Mouse (Mus musculus): Measurements from ENCODE around the gene Thrap3. TPM values are rescaled to one million over a fixed set of nuclear protein-coding genes. Genes with fewer than 3 reads are reported as not detected.
A peak's percentile ranks its signal among the peaks of the same experiment; 100 is the strongest.
"Not testable (repeated sequence)": the region's sequence is repeated elsewhere in the genome, so short reads cannot be mapped to it uniquely, and the experiment has no call there.

Thrap3 gene
- polyA plus RNA-seq, 1 experiment from 2014 or later = 256 TPM

- peaks cover 9% of the 10 kb centered on the region for H3K27me3 ChIP-seq (ENCODE audit: poor library complexity, severe bottlenecking)
- no peak overlapping the region for H3K4me3 ChIP-seq
- 91% methylated on average over 18 of the region's 18 CpGs for WGBS
- peaks cover 18% of the 10 kb centered on the region for H3K4me1 ChIP-seq
- DNase-seq (ENCODE audit: extremely low spot score, low spot score) = no peak
- peaks cover 100% of the 10 kb centered on the region for H3K36me3 ChIP-seq (replicated peaks)
- H3K27ac ChIP-seq = no peak overlapping the region
- H3K9me3 ChIP-seq = no peaks in the 10 kb centered on the region
These were observed 32.1 kb upstream of the Thrap3 start for GRCm38 (mm10) chr4:126234496-126235175.

DNA sequence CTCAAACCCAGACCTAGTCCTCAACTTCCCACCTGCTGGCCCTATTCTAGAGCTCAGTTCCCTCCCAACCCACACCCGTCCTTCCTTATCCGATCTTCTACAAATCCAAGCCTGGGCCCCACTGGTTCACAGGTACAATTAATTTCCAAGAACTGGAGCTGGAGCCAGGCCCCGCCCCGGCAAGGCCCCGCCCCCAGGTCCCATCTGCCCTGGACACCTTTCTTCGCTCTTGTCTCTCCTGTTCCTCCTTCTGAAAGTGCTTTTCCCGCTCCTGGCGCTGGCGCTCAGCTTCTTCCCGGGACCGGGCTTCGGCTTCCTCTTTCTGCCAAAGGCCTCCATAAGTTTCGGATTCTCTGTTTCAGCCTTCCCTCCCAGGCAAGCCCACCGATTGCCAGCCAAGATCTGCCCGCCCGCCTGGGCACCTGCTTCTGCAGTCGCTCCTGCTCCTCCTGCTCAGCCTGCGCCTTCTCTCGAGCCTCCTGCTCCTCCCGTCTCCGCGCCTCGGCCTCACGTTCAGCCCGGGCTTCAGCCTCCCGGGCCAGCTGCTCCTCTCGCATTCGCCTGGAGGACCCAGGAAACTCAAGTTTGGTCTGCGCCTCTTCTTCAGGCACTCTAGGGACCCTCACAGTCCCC is 31.2 kb upstream of the Thrap3 start:
- DNase-seq (ENCODE audit: extremely low spot score, low spot score) = no peak
- Histone ChIP-seq H3K4me3 (no peak overlapping the region), H3K36me3 (replicated peaks) (peaks cover 92% of the 10 kb centered on the region), H3K9me3 (no peaks in the 10 kb centered on the region), H3K27ac (no peak overlapping the region), H3K4me1 (peaks cover 19% of the 10 kb centered on the region), H3K27me3 (ENCODE audit: poor library complexity, severe bottlenecking) (peaks cover 9% of the 10 kb centered on the region)
- 90% methylated on average over 29 of the region's 29 CpGs for WGBS

DNA sequence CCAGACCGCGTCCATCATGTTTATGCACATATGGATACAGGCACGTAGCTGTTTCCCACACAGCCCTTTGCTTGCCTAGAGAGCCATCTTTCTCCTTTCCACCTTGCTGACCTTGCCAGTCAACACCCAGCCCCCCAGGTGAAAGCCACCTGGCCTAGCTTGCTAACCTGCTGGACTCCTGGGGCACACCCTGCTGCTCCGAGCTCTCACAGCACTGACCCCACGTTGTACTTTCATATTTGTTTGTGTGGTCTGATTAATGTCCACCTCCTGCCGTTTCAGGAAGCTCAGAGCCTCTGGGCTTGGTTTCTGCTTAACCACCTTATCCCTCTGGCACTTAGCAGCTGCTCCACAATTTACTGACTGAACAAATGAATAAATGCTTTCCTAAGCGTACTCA is 27.3 kb upstream of the Thrap3 start:
- DNase-seq (ENCODE audit: extremely low spot score, low spot score) = no peak
- WGBS = 82% methylated on average over 7 of the region's 7 CpGs
- Histone ChIP-seq H3K4me1 (peaks cover 19% of the 10 kb centered on the region), H3K27me3 (ENCODE audit: poor library complexity, severe bottlenecking) (no peaks in the 10 kb centered on the region), H3K27ac (no peak overlapping the region), H3K4me3 (no peak overlapping the region), H3K36me3 (replicated peaks) (peaks cover 53% of the 10 kb centered on the region), H3K9me3 (no peaks in the 10 kb centered on the region)

- whole genome bisulfite sequencing = 34% methylated on average over 5 of the region's 5 CpGs
- Histone ChIP-seq H3K9me3 (no peaks in the 10 kb centered on the region), H3K4me1 (peaks cover 19% of the 10 kb centered on the region), H3K4me3 (no peak overlapping the region), H3K27me3 (ENCODE audit: poor library complexity, severe bottlenecking) (no peaks in the 10 kb centered on the region), H3K36me3 (replicated peaks) (peaks cover 35% of the 10 kb centered on the region), H3K27ac (no peak overlapping the region)
- no peak for DNase-seq (ENCODE audit: extremely low spot score, low spot score)
These were observed 25.6 kb upstream of the Thrap3 start for GRCm38 (mm10) chr4:126228144-126228543.

DNA sequence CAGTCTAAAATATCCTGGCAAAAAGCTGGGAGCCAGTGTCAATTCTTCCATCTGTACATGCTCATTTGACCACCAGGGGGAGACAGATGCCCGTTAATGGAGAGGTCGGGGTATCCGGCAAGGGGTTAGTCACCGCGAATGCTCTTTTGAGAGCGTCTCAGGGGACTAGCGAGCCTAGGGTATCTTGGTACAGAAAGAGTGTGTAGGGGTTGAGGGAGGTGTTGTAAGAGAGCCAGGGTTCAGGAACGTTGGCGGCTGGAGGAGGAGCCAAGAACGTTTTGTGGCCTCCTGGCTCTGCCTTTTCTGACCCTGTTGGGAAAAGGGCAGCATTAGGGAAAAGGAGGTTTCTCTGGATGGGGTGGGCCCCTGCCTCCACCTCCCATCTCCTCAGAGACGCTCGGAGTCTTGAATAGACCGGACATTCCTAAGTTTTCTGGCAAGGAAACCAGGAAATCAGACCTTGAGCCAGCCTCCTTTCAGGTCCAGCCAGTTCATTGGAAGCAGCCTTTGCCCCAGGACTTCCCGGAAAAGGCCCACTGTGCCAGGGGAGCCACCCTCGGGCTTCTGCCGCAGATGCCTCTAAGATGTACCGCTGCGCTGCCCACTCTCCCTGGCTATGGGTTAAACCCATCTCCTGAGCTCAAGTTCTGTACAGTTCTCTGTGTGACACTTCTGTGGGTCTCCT is 24.7 kb upstream of the Thrap3 start:
- Histone ChIP-seq H3K4me1 (peaks cover 19% of the 10 kb centered on the region), H3K27me3 (ENCODE audit: poor library complexity, severe bottlenecking) (no peaks in the 10 kb centered on the region), H3K4me3 (peak overlapping the region; percentile 31), H3K27ac (peak overlapping the region; percentile 48; the same call in 1 of the 2 replicates), H3K9me3 (no peaks in the 10 kb centered on the region), H3K36me3 (replicated peaks) (peaks cover 26% of the 10 kb centered on the region)
- peak; percentile 86 for DNase-seq (ENCODE audit: extremely low spot score, low spot score)
- WGBS = 8% methylated on average over 18 of the region's 18 CpGs

DNA sequence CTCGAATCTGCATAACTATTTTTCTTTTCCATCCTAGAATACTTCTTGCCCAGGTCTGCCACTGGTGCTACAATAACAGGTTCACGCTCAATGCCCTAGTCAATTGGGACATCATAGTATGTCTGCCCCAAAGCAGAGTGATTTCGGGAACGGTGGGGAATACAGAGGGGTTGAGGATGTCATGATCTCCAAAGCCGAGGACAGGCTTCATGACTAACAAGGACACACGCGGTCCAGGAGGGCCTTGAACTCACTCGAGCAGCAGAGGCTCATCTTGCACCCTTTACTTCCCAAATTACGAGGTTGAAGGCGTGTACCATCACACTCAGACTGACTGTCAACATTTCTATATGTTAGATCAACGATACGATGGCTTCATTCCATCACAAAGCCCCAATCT is 24.1 kb upstream of the Thrap3 start:
- WGBS = 60% methylated on average over 12 of the region's 12 CpGs
- H3K4me3 ChIP-seq = no peak overlapping the region
- DNase-seq (ENCODE audit: extremely low spot score, low spot score) = no peak

GRCm38 (mm10) chr4:126222631-126223030 is 20.1 kb upstream of the Thrap3 start:
- Histone ChIP-seq H3K27ac (no peak overlapping the region), H3K4me1 (peaks cover 6% of the 10 kb centered on the region), H3K9me3 (no peaks in the 10 kb centered on the region), H3K27me3 (ENCODE audit: poor library complexity, severe bottlenecking) (no peaks in the 10 kb centered on the region), H3K4me3 (no peak overlapping the region), H3K36me3 (replicated peaks) (no peaks in the 10 kb centered on the region)
- 89% methylated on average over 11 of the region's 11 CpGs for WGBS
- no peak for DNase-seq (ENCODE audit: extremely low spot score, low spot score)

More for the DNA sequence above, 24.1 kb upstream of the Thrap3 start:
- Histone ChIP-seq H3K4me1 (peaks cover 19% of the 10 kb centered on the region), H3K9me3 (no peaks in the 10 kb centered on the region), H3K36me3 (replicated peaks) (peaks cover 20% of the 10 kb centered on the region), H3K27ac (no peak overlapping the region), H3K27me3 (ENCODE audit: poor library complexity, severe bottlenecking) (no peaks in the 10 kb centered on the region)

- H3K4me3 ChIP-seq = no peak overlapping the region
- H3K4me1 ChIP-seq = no peaks in the 10 kb centered on the region
- H3K27ac ChIP-seq = no peak overlapping the region
- no peaks in the 10 kb centered on the region for H3K9me3 ChIP-seq
- H3K27me3 ChIP-seq (ENCODE audit: poor library complexity, severe bottlenecking) = no peaks in the 10 kb centered on the region
- 90% methylated on average over 10 of the region's 10 CpGs for WGBS
- H3K36me3 ChIP-seq (replicated peaks) = no peaks in the 10 kb centered on the region
- no peak for DNase-seq (ENCODE audit: extremely low spot score, low spot score)
These were observed 17.5 kb upstream of the Thrap3 start for GRCm38 (mm10) chr4:126220045-126220444.

GRCm38 (mm10) chr4:126219540-126219939 is 17.0 kb upstream of the Thrap3 start:
- not testable (repeated sequence) for H3K9me3 ChIP-seq; H3K27me3 ChIP-seq (ENCODE audit: poor library complexity, severe bottlenecking); H3K36me3 ChIP-seq (replicated peaks); H3K4me1 ChIP-seq; H3K27ac ChIP-seq; H3K4me3 ChIP-seq; DNase-seq (ENCODE audit: extremely low spot score, low spot score)
- 71% methylated on average over 3 of the region's 3 CpGs for WGBS

- no peaks in the 10 kb centered on the region for H3K9me3 ChIP-seq
- H3K36me3 ChIP-seq (replicated peaks) = no peaks in the 10 kb centered on the region
- H3K4me1 ChIP-seq = no peaks in the 10 kb centered on the region
- no peak for DNase-seq (ENCODE audit: extremely low spot score, low spot score)
- H3K27ac ChIP-seq = no peak overlapping the region
- no peak overlapping the region for H3K4me3 ChIP-seq
- no peaks in the 10 kb centered on the region for H3K27me3 ChIP-seq (ENCODE audit: poor library complexity, severe bottlenecking)
- WGBS = 89% methylated on average over 6 of the region's 6 CpGs
These were observed 15.2 kb upstream of the Thrap3 start for GRCm38 (mm10) chr4:126217771-126218170.

GRCm38 (mm10) chr4:126207081-126207480 is 4.5 kb upstream of the Thrap3 start:
- H3K4me1 ChIP-seq = peaks cover 16% of the 10 kb centered on the region
- H3K27ac ChIP-seq = no peak overlapping the region
- no peaks in the 10 kb centered on the region for H3K9me3 ChIP-seq
- no peaks in the 10 kb centered on the region for H3K27me3 ChIP-seq (ENCODE audit: poor library complexity, severe bottlenecking)
- 65% methylated on average over 6 of the region's 6 CpGs for WGBS
- H3K36me3 ChIP-seq (replicated peaks) = no peaks in the 10 kb centered on the region
- no peak overlapping the region for H3K4me3 ChIP-seq
- no peak for DNase-seq (ENCODE audit: extremely low spot score, low spot score)

DNA sequence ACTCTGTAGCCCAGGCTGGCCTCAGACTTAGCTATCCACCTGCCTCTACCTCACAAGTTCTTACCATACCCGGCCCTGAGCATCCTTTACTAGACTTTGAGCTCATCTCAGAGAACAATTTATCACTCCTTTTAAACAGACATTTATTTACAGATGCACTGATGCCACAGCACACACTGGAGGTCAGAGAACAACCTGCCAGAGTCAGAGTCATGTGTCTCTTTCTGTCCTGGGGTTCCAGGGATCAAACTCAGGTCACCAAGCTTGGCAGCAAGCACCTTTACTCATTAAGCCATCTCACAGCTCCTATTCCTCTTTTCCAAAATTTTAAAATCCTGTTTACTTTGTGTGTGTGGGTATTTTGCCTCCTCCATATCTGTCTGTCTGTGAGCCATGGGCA is 2.8 kb upstream of the Thrap3 start:
- DNase-seq (ENCODE audit: extremely low spot score, low spot score) = no peak
- H3K27me3 ChIP-seq (ENCODE audit: poor library complexity, severe bottlenecking) = no peaks in the 10 kb centered on the region
- peaks cover 26% of the 10 kb centered on the region for H3K4me1 ChIP-seq
- no peak overlapping the region for H3K27ac ChIP-seq
- 84% methylated on average over 1 of the region's 1 CpGs for WGBS
- peaks cover 5% of the 10 kb centered on the region for H3K36me3 ChIP-seq (replicated peaks)
- H3K9me3 ChIP-seq = no peaks in the 10 kb centered on the region
- no peak overlapping the region for H3K4me3 ChIP-seq

DNA sequence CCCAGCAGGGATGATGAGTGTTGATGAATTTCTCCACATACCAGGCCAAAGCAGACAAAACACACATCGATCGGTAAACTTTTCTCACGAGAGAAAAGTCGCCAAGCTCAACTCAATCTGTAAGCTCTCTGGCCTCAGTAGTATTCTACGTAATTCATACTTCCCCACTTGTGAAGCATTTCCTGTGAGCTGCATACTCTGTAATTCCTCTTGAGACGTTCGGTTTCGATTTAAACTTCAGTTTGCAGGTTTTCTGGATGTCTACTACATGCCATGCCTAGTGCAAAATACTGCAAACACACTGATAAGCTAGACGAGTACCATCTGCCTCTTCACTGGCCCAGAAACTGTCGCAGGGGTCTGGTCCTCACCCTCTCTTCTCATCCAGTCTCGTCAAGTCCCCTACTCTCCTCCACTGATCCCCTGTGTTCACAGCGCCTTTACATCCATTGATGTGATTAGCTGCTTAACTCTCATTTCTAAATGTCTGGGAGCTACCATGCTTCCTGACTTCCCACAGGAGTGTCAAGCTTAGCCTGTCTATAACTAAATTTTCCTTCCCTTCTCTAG is 2.2 kb upstream of the Thrap3 start:
- 91% methylated on average over 12 of the region's 12 CpGs for WGBS

More for the DNA sequence above, 2.2 kb upstream of the Thrap3 start:
- Histone ChIP-seq H3K27me3 (ENCODE audit: poor library complexity, severe bottlenecking) (no peaks in the 10 kb centered on the region), H3K36me3 (replicated peaks) (peaks cover 11% of the 10 kb centered on the region), H3K4me1 (peaks cover 32% of the 10 kb centered on the region), H3K27ac (no peak overlapping the region), H3K9me3 (no peaks in the 10 kb centered on the region), H3K4me3 (no peak overlapping the region)
- no peak for DNase-seq (ENCODE audit: extremely low spot score, low spot score)

Measured in forebrain, embryonic 10.5 days (tissue).